In genomic region chr6:90921259-90921946, GRCm38 (mm10) we compare ENCODE assay signal across 16 mouse cellular contexts.
DNase-seq lines count a peak whose midpoint lies in the region; ATAC-seq and TF ChIP-seq lines count a peak whose summit lies in the region.
"Had no signal": no experiment of that assay in that cellular context is flagged by ENCODE, and none has a peak within 500 bp of the region (broad histone marks: within the 10 kb centered on the region; RNA-seq: fewer than 3 reads in every experiment).

No protein-coding gene starts in this region.

- no peak for TF ChIP-seq CTCF in midbrain, postnatal 0 days (IDR thresholded peaks at IDR 0.05)

- H3K27ac ChIP-seq in embryonic facial prominence, embryonic 14.5 days (replicated peaks; ENCODE audit: low read depth, low read length) = no peak overlapping the region
- no peak overlapping the region for H3K27ac ChIP-seq in embryonic facial prominence, embryonic 10.5 days (replicated peaks)
- no peak overlapping the region for H3K27ac ChIP-seq in midbrain, postnatal 0 days (ENCODE audit: low read depth, low read length)
- no peak overlapping the region for H3K27ac ChIP-seq in midbrain, embryonic 16.5 days (ENCODE audit: low read length)
- H3K27ac ChIP-seq in intestine, embryonic 15.5 days = no peak overlapping the region
- H3K27ac ChIP-seq in neural tube, embryonic 15.5 days (replicated peaks) = peak overlapping the region; percentile 38
- H3K27ac ChIP-seq: embryonic facial prominence, embryonic 15.5 days; macrophage had no signal

- H3K4me3 ChIP-seq in embryonic facial prominence, embryonic 14.5 days (ENCODE audit: low read depth, low read length) = no peak overlapping the region
- no peak overlapping the region for H3K4me3 ChIP-seq in embryonic facial prominence, embryonic 10.5 days
- H3K4me3 ChIP-seq in midbrain, postnatal 0 days (ENCODE audit: low read depth, low read length) = no peak overlapping the region
- H3K4me3 ChIP-seq in midbrain, embryonic 16.5 days (ENCODE audit: low read depth, low read length) = no peak overlapping the region
- no peak overlapping the region for H3K4me3 ChIP-seq in intestine, embryonic 15.5 days (replicated peaks)
- no peak overlapping the region for H3K4me3 ChIP-seq in neural tube, embryonic 15.5 days (replicated peaks)
- H3K4me3 ChIP-seq: embryonic facial prominence, embryonic 15.5 days had no signal

- H3K27me3 ChIP-seq in embryonic facial prominence, embryonic 14.5 days (replicated peaks; ENCODE audit: control insufficient read depth, insufficient read depth, low read length) = no peaks in the 10 kb centered on the region
- H3K27me3 ChIP-seq in embryonic facial prominence, embryonic 10.5 days (replicated peaks; ENCODE audit: low read depth, poor library complexity, severe bottlenecking) = no peaks in the 10 kb centered on the region
- no peaks in the 10 kb centered on the region for H3K27me3 ChIP-seq in midbrain, postnatal 0 days (ENCODE audit: insufficient read depth, low read length)
- H3K27me3 ChIP-seq in midbrain, embryonic 16.5 days (ENCODE audit: control insufficient read depth, insufficient read depth, low read depth, low read length) = no peaks in the 10 kb centered on the region
- H3K27me3 ChIP-seq in intestine, embryonic 15.5 days (replicated peaks) = no peaks in the 10 kb centered on the region
- no peaks in the 10 kb centered on the region for H3K27me3 ChIP-seq in neural tube, embryonic 15.5 days (replicated peaks)
- H3K27me3 ChIP-seq: embryonic facial prominence, embryonic 15.5 days; Patski had no signal

- no peak overlapping the region for H3K9ac ChIP-seq in embryonic facial prominence, embryonic 14.5 days (ENCODE audit: low read depth, low read length)
- no peak overlapping the region for H3K9ac ChIP-seq in midbrain, postnatal 0 days (replicated peaks; ENCODE audit: low read length, poor library complexity, severe bottlenecking)
- no peak overlapping the region for H3K9ac ChIP-seq in midbrain, embryonic 16.5 days (ENCODE audit: low read depth, low read length)
- H3K9ac ChIP-seq in intestine, embryonic 15.5 days = no peak overlapping the region
- no peak overlapping the region for H3K9ac ChIP-seq in neural tube, embryonic 15.5 days (replicated peaks)
- H3K9ac ChIP-seq: embryonic facial prominence, embryonic 15.5 days had no signal

- peaks cover 4% of the 10 kb centered on the region; the same call in 1 of the 2 replicates for H3K4me1 ChIP-seq in embryonic facial prominence, embryonic 14.5 days (ENCODE audit: control insufficient read depth, insufficient read depth, low read length)
- H3K4me1 ChIP-seq in embryonic facial prominence, embryonic 10.5 days = peaks cover 35% of the 10 kb centered on the region
- 0 out of 2 replicates have a peak, but pooled peaks cover 2% of the 10 kb centered on the region for H3K4me1 ChIP-seq in midbrain, postnatal 0 days (ENCODE audit: insufficient read depth, low read length)
- H3K4me1 ChIP-seq in midbrain, embryonic 16.5 days (ENCODE audit: control insufficient read depth, insufficient read depth, low read length) = peaks cover 15% of the 10 kb centered on the region
- H3K4me1 ChIP-seq in intestine, embryonic 15.5 days (replicated peaks) = peaks cover 17% of the 10 kb centered on the region
- H3K4me1 ChIP-seq in neural tube, embryonic 15.5 days = peaks cover 58% of the 10 kb centered on the region

- no peak overlapping the region for H3K4me2 ChIP-seq in embryonic facial prominence, embryonic 14.5 days (ENCODE audit: low read depth, low read length)
- H3K4me2 ChIP-seq in midbrain, postnatal 0 days (ENCODE audit: low read depth, low read length, poor library complexity, severe bottlenecking) = no peak overlapping the region
- H3K4me2 ChIP-seq in midbrain, embryonic 16.5 days (ENCODE audit: low read length) = no peak overlapping the region
- no peak overlapping the region for H3K4me2 ChIP-seq in intestine, embryonic 15.5 days (replicated peaks)
- H3K4me2 ChIP-seq in neural tube, embryonic 15.5 days = no peak overlapping the region
- H3K4me2 ChIP-seq: embryonic facial prominence, embryonic 15.5 days; liver, embryonic 11.5 days had no signal

- H3K36me3 ChIP-seq in embryonic facial prominence, embryonic 14.5 days (ENCODE audit: control insufficient read depth, insufficient read depth, low read length) = no peaks in the 10 kb centered on the region
- no peaks in the 10 kb centered on the region for H3K36me3 ChIP-seq in embryonic facial prominence, embryonic 10.5 days (replicated peaks)
- no peaks in the 10 kb centered on the region for H3K36me3 ChIP-seq in midbrain, postnatal 0 days (ENCODE audit: insufficient read depth, low read length)
- no peaks in the 10 kb centered on the region for H3K36me3 ChIP-seq in midbrain, embryonic 16.5 days (ENCODE audit: control insufficient read depth, insufficient read depth, low read length)
- no peaks in the 10 kb centered on the region for H3K36me3 ChIP-seq in intestine, embryonic 15.5 days
- no peaks in the 10 kb centered on the region for H3K36me3 ChIP-seq in neural tube, embryonic 15.5 days
- H3K36me3 ChIP-seq: embryonic facial prominence, embryonic 15.5 days had no signal

- H3K9me3 ChIP-seq in embryonic facial prominence, embryonic 14.5 days (ENCODE audit: control insufficient read depth, low read length) = no peaks in the 10 kb centered on the region
- no peaks in the 10 kb centered on the region for H3K9me3 ChIP-seq in embryonic facial prominence, embryonic 10.5 days
- H3K9me3 ChIP-seq in midbrain, postnatal 0 days (ENCODE audit: low read length) = no peaks in the 10 kb centered on the region
- no peaks in the 10 kb centered on the region for H3K9me3 ChIP-seq in midbrain, embryonic 16.5 days (replicated peaks; ENCODE audit: control insufficient read depth, low read length, poor library complexity, severe bottlenecking)
- H3K9me3 ChIP-seq in intestine, embryonic 15.5 days = no peaks in the 10 kb centered on the region
- no peaks in the 10 kb centered on the region for H3K9me3 ChIP-seq in neural tube, embryonic 15.5 days (replicated peaks)
- H3K9me3 ChIP-seq: embryonic facial prominence, embryonic 15.5 days had no signal

- no peak for ATAC-seq in embryonic facial prominence, embryonic 14.5 days (ENCODE audit: low read depth)
- no peak for ATAC-seq in midbrain, postnatal 0 days (ENCODE audit: low FRiP score)
- no peak for ATAC-seq in midbrain, embryonic 16.5 days
- ATAC-seq in intestine, embryonic 15.5 days = peak; percentile 61; the same call in 1 of the 2 replicates
- ATAC-seq in neural tube, embryonic 15.5 days (ENCODE audit: low FRiP score) = peak; percentile 53
- ATAC-seq: Patski had no signal

- DNase-seq in embryonic facial prominence, embryonic 14.5 days (ENCODE audit: low spot score) = peak; percentile 17
- DNase-seq in embryonic facial prominence, embryonic 10.5 days (ENCODE audit: low spot score) = no peak
- DNase-seq in midbrain, postnatal 0 days (ENCODE audit: low spot score) = peak; percentile 25
- DNase-seq in kidney, postnatal 25 days = no peak
- DNase-seq in cerebellum, postnatal 36 days = no peak
- DNase-seq: adrenal gland, postnatal 10 days; cerebellum, adult 9-11 months; gastrocnemius, postnatal 25 days; lung, adult 18-20 months had no signal

- 67% methylated on average over 9 of the region's 9 CpGs for WGBS in embryonic facial prominence, embryonic 14.5 days
- WGBS in embryonic facial prominence, embryonic 10.5 days = 82% methylated on average over 9 of the region's 9 CpGs
- 69% methylated on average over 9 of the region's 9 CpGs for WGBS in midbrain, postnatal 0 days
- WGBS in midbrain, embryonic 16.5 days = 56% methylated on average over 9 of the region's 9 CpGs
- 27% methylated on average over 9 of the region's 9 CpGs for WGBS in intestine, embryonic 15.5 days
- WGBS in neural tube, embryonic 15.5 days = 15% methylated on average over 9 of the region's 9 CpGs

Comparison
In these comparisons a context has a peak if more than half of its experiments do, and no peak if none do; other contexts are left out.
1. DNase-seq: peak in embryonic facial prominence, embryonic 14.5 days (single experiment) and midbrain, postnatal 0 days (single experiment); none in embryonic facial prominence, embryonic 10.5 days (single experiment), kidney, postnatal 25 days (0 of 2) and cerebellum, postnatal 36 days (0 of 2).
2. ATAC-seq: peak in intestine, embryonic 15.5 days (single experiment) and neural tube, embryonic 15.5 days (single experiment); none in embryonic facial prominence, embryonic 14.5 days (single experiment), midbrain, postnatal 0 days (single experiment) and midbrain, embryonic 16.5 days (single experiment).